Mouse (Mus musculus) liver, adult 2 months (tissue): ENCODE measurements around the gene Ctbp1. TPM values are rescaled to one million over a fixed set of nuclear protein-coding genes. Genes with fewer than 3 reads are reported as not detected.

ENCODE experiments used
- DNase-seq: peaks from one replicate; pipeline ENCODE4 v3.0.0-alpha.2; 2011; ENCODE audit warnings: low read depth, low spot score; ENCODE audit errors: extremely low read depth
- H3K27ac ChIP-seq: fragments of 200-500 bp; replicated peaks from 2 replicates; pipeline ENCODE4 v1.5.1; 2012; ENCODE audit warnings: low read depth, mild to moderate bottlenecking, control low read depth, inconsistent platforms, low read length; ENCODE audit not compliant: insufficient read depth
- H3K27me3 ChIP-seq: fragments of 200-500 bp; 2 replicates; pipeline ENCODE4 v1.6.1; 2012; ENCODE audit warnings: mild to moderate bottlenecking, moderate library complexity, low read length, inconsistent platforms; ENCODE audit not compliant: control insufficient read depth, insufficient read depth
- H3K36me3 ChIP-seq: fragments of 200-500 bp; 2 replicates; pipeline ENCODE4 v1.6.1; 2012; ENCODE audit warnings: low read length, inconsistent platforms; ENCODE audit not compliant: control insufficient read depth, insufficient read depth
- H3K4me1 ChIP-seq: fragments of 200-500 bp; 2 replicates; pipeline ENCODE4 v1.6.1; 2011; ENCODE audit warnings: low read length; ENCODE audit not compliant: control insufficient read depth, insufficient read depth
- H3K4me3 ChIP-seq: fragments of 200-500 bp; 2 replicates; pipeline ENCODE4 v1.5.1; 2011; ENCODE audit warnings: low read depth, mild to moderate bottlenecking, control low read depth, low read length, moderate library complexity; ENCODE audit not compliant: insufficient read depth
- H3K79me2 ChIP-seq: fragments of 200-500 bp; 2 replicates; pipeline ENCODE4 v1.6.1; 2012; ENCODE audit warnings: inconsistent platforms, mild to moderate bottlenecking, low read length, moderate library complexity; ENCODE audit not compliant: control insufficient read depth, insufficient read depth
- H3K9ac ChIP-seq: fragments of 200-500 bp; 2 replicates; pipeline ENCODE4 v1.6.1; 2012; ENCODE audit warnings: low read depth, mild to moderate bottlenecking, control low read depth, inconsistent platforms, low read length
- CTCF ChIP-seq: fragments of 200-500 bp; IDR thresholded peaks from 2 replicates; pipeline ENCODE4 v1.5.1; 2011; ENCODE audit warnings: low read depth, low read length, control low read depth
- POLR2A ChIP-seq: fragments of 200-500 bp; IDR thresholded peaks from 2 replicates; pipeline ENCODE4 v1.6.1; 2011; ENCODE audit warnings: low read length, control low read depth; ENCODE audit not compliant: insufficient read depth; ENCODE audit errors: extremely low read depth
- WGBS: fragments of 180-500 bp; shearing (Covaris S2); methylation state at CpG from one replicate; pipeline ENCODE4 v1.1.7; 2018; 5-methylcytosine and 5-hydroxymethylcytosine counted together
- polyA plus RNA-seq: library from polyadenylated mRNA; depleted of rRNA; stranded (reverse); fragments of >200 nt; gene quantifications from 2 replicates; pipeline ENCODE4 v1.2.3, GENCODE M21; 2012
- total RNA-seq: library from RNA; depleted of rRNA; stranded (reverse); fragments of >200 nt; gene quantifications from 2 replicates; pipeline ENCODE4 v1.2.3, GENCODE M21; 2014

The Ctbp1 gene
- total and polyA plus RNA-seq, 2 experiments, result 26.1 to 97.6 TPM

- 96% methylated on average over 3 of the region's 3 CpGs for WGBS
- no peak for DNase-seq
- Histone ChIP-seq H3K9ac (no peak overlapping the region), H3K4me3 (no peak overlapping the region), H3K79me2 (no peaks in the 10 kb centered on the region), H3K27me3 (no peaks in the 10 kb centered on the region), H3K27ac (no peak overlapping the region), H3K36me3 (no peaks in the 10 kb centered on the region), H3K4me1 (no peaks in the 10 kb centered on the region)
- TF ChIP-seq CTCF, result no peak
- no peak for TF ChIP-seq POLR2A
Measured at GRCm38 (mm10) chr5:33239111-33239714, 35.6 kb downstream of the Ctbp1 start.

GRCm38 (mm10) chr5:33238256-33238645 is 36.5 kb downstream of the Ctbp1 start:
- Histone ChIP-seq H3K9ac (no peak overlapping the region), H3K4me3 (no peak overlapping the region), H3K79me2 (no peaks in the 10 kb centered on the region), H3K27me3 (no peaks in the 10 kb centered on the region), H3K4me1 (no peaks in the 10 kb centered on the region), H3K36me3 (no peaks in the 10 kb centered on the region), H3K27ac (no peak overlapping the region)
- 83% methylated on average over 3 of the region's 3 CpGs for WGBS
- TF ChIP-seq CTCF, result no peak
- no peak for TF ChIP-seq POLR2A
- no peak for DNase-seq

- TF ChIP-seq CTCF, result no peak
- TF ChIP-seq POLR2A, result no peak
- H3K4me3 ChIP-seq, result no peak overlapping the region
- no peaks in the 10 kb centered on the region for H3K79me2 ChIP-seq
- no peaks in the 10 kb centered on the region for H3K36me3 ChIP-seq
- 89% methylated on average over 11 of the region's 11 CpGs for WGBS
- H3K27me3 ChIP-seq, result no peaks in the 10 kb centered on the region
- no peak overlapping the region for H3K9ac ChIP-seq
- DNase-seq, result no peak
- no peak overlapping the region for H3K27ac ChIP-seq
- no peaks in the 10 kb centered on the region for H3K4me1 ChIP-seq
Measured at GRCm38 (mm10) chr5:33237600-33238255, 37.1 kb downstream of the Ctbp1 start.

GRCm38 (mm10) chr5:33234391-33235031 is 40.3 kb downstream of the Ctbp1 start:
- TF ChIP-seq CTCF (no peak), POLR2A (no peak)
- Histone ChIP-seq H3K9ac (no peak overlapping the region), H3K79me2 (no peaks in the 10 kb centered on the region), H3K4me3 (no peak overlapping the region), H3K27ac (no peak overlapping the region), H3K36me3 (no peaks in the 10 kb centered on the region), H3K27me3 (no peaks in the 10 kb centered on the region), H3K4me1 (no peaks in the 10 kb centered on the region)
- 52% methylated on average over 13 of the region's 13 CpGs for WGBS
- DNase-seq, result no peak

GRCm38 (mm10) chr5:33232791-33233190 is 42.0 kb downstream of the Ctbp1 start:
- no peak for TF ChIP-seq POLR2A
- TF ChIP-seq CTCF, result no peak
- no peak for DNase-seq
- Histone ChIP-seq H3K36me3 (no peaks in the 10 kb centered on the region), H3K4me1 (peaks cover 1% of the 10 kb centered on the region; the same call in 1 of the 2 replicates), H3K9ac (no peak overlapping the region), H3K27ac (no peak overlapping the region), H3K27me3 (no peaks in the 10 kb centered on the region), H3K4me3 (no peak overlapping the region), H3K79me2 (no peaks in the 10 kb centered on the region)
- WGBS, result 89% methylated on average over 5 of the region's 5 CpGs

GRCm38 (mm10) chr5:33230285-33230684 is 44.5 kb downstream of the Ctbp1 start:
- no peaks in the 10 kb centered on the region for H3K79me2 ChIP-seq
- TF ChIP-seq POLR2A (no peak), CTCF (no peak)
- no peaks in the 10 kb centered on the region for H3K36me3 ChIP-seq
- WGBS, result 70% methylated on average over 5 of the region's 5 CpGs
- H3K27me3 ChIP-seq, result no peaks in the 10 kb centered on the region
- peaks cover 4% of the 10 kb centered on the region; the same call in 1 of the 2 replicates for H3K4me1 ChIP-seq
- H3K9ac ChIP-seq, result no peak overlapping the region
- no peak overlapping the region for H3K4me3 ChIP-seq
- DNase-seq, result no peak
- no peak overlapping the region for H3K27ac ChIP-seq
